Mouse (Mus musculus): ENCODE data around the gene Vamp8. TPM values are rescaled to one million over a fixed set of nuclear protein-coding genes. Genes with fewer than 3 reads are reported as not detected.
A peak's percentile ranks its signal among the peaks of the same experiment; 100 is the strongest.

Gene Vamp8
- 69.6 and 75.6 TPM in 2 replicates for polyA plus RNA-seq (2014; fragmentation: Nextera tagmentation; extraction: Ambion mirVana)

GRCm38 (mm10) chr6:72389941-72390771 lies at the start of gene Vamp8:
Gene Vamp8 (minus strand): TSS chr6:72390703.
- peak; percentile 59 for DNase-seq (ENCODE audit: low spot score)
- H3K4me3 ChIP-seq (ENCODE audit: low read depth, low read length) = peak within 1 kb of the TSS; percentile 51
- WGBS = 1% methylated on average over 33 of the region's 33 CpGs
- H3K4me2 ChIP-seq (ENCODE audit: low read depth, low read length) = peak within 1 kb of the TSS; percentile 75
- H3K27me3 ChIP-seq (ENCODE audit: control insufficient read depth, insufficient read depth, low read length) = no peaks in the 10 kb centered on the region
- no peaks in the 10 kb centered on the region for H3K4me1 ChIP-seq (ENCODE audit: control insufficient read depth, insufficient read depth, low read length)
- peak within 1 kb of the TSS; percentile 66 for H3K27ac ChIP-seq (replicated peaks; ENCODE audit: low read depth, low read length)
- ATAC-seq (replicated peaks; ENCODE audit: insufficient number of reproducible peaks, low FRiP score, low TSS enrichment, low read depth) = peak; percentile 68
- H3K36me3 ChIP-seq (replicated peaks; ENCODE audit: control insufficient read depth, insufficient read depth, low read depth, low read length) = no peaks in the 10 kb centered on the region
- no peaks in the 10 kb centered on the region for H3K9me3 ChIP-seq (replicated peaks; ENCODE audit: control insufficient read depth, low read length)
- H3K9ac ChIP-seq (replicated peaks; ENCODE audit: low read length) = peak within 1 kb of the TSS; percentile 72

DNA sequence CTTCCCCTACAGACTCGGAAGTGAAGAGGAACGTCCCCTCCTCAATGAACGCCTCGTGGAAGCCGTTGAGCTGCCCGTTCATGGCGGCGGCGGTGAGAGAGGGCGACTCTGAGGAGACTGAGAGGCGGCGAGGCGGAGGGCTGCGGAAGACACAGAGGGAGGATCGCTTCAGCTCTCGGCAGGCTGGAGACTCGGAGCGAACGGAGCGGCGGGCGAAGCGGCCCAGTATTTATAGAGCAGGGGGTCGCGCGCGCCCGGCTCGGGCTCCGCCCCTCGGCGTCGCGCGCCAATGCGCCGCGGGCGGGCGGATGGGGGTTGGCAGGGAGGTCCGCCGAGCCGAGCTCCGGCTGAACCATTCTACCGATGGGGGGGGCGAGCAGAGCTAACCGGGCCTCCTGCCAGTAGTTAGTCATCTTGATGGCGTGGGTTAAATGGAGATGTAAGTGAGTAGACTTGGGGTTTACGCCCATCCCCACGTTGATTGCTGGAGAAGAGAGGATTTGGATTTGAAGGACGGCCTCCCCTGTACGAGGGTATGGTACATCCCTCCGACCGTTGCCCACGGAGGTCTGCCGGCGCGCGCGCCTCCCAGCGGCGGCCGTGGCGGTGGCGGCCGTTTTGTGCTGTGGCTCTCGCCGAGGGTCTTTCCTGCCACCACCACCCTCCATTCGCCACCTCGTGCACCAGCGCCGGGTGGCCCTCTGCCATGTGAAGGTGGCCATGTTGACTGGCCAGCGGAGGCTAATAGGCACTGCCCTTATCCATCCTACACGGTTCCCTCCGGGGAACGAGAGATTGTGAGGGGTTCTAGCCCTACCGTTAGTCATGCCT lies 49.1 kb upstream of the Vamp8 start, which contains the start of gene Mat2a:
TSS of gene Mat2a (minus strand) at position 204 of the 831 bp plus-strand sequence.
- Histone ChIP-seq H3K27me3 (ENCODE audit: control insufficient read depth, insufficient read depth, low read length) (no peaks in the 10 kb centered on the region), H3K4me1 (ENCODE audit: control insufficient read depth, insufficient read depth, low read length) (0 out of 2 replicates have a peak, but pooled peaks cover 2% of the 10 kb centered on the region), H3K36me3 (replicated peaks; ENCODE audit: control insufficient read depth, insufficient read depth, low read depth, low read length) (peaks cover 12% of the 10 kb centered on the region; the same call in 1 of the 2 replicates), H3K9ac (replicated peaks; ENCODE audit: low read length) (peak within 1 kb of the TSS; percentile 100), H3K27ac (replicated peaks; ENCODE audit: low read depth, low read length) (peak within 1 kb of the TSS; percentile 100), H3K4me2 (ENCODE audit: low read depth, low read length) (peak within 1 kb of the TSS; percentile 72), H3K9me3 (replicated peaks; ENCODE audit: control insufficient read depth, low read length) (no peaks in the 10 kb centered on the region), H3K4me3 (ENCODE audit: low read depth, low read length) (peak within 1 kb of the TSS; percentile 99)
- DNase-seq (ENCODE audit: low spot score) (peak; percentile 93), ATAC-seq (replicated peaks; ENCODE audit: insufficient number of reproducible peaks, low FRiP score, low TSS enrichment, low read depth) (peak; percentile 89)
- under 1% methylated on average over 74 of the region's 77 CpGs for WGBS

DNA sequence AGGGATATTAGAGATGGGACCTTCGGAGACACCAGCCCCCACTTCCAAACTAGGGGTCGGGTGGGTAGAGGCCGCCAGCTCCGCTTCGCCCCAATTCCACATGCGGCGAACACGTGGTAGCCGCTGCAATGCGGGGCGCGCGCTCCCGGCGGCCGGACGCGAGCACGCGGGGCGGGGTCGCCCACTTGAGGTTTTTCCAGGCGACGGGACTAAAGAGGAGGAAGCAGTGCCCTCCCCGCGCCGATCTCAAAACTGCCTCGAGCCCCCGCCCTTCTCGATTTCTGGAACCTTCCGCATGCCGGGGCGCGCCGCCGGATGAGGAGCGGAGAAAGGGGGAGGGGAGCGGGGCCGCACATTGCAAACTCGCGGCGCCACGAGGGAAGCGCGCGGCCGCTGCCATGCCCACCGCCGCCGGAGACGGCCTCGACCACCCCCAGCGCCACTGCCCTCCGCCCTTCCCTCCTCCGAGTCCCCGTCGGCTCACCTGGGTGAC lies 48.4 kb upstream of the Vamp8 start:
- H3K27me3 ChIP-seq (ENCODE audit: control insufficient read depth, insufficient read depth, low read length) = no peaks in the 10 kb centered on the region
- H3K4me1 ChIP-seq (ENCODE audit: control insufficient read depth, insufficient read depth, low read length) = 0 out of 2 replicates have a peak, but pooled peaks cover 2% of the 10 kb centered on the region
- peak overlapping the region; percentile 100 for H3K27ac ChIP-seq (replicated peaks; ENCODE audit: low read depth, low read length)
- no peaks in the 10 kb centered on the region for H3K9me3 ChIP-seq (replicated peaks; ENCODE audit: control insufficient read depth, low read length)
- H3K4me2 ChIP-seq (ENCODE audit: low read depth, low read length) = peak overlapping the region; percentile 70
- H3K36me3 ChIP-seq (replicated peaks; ENCODE audit: control insufficient read depth, insufficient read depth, low read depth, low read length) = peaks cover 12% of the 10 kb centered on the region; the same call in 1 of the 2 replicates
- under 1% methylated on average over 40 of the region's 57 CpGs for WGBS
- H3K9ac ChIP-seq (replicated peaks; ENCODE audit: low read length) = peak overlapping the region; percentile 100
- ATAC-seq (replicated peaks; ENCODE audit: insufficient number of reproducible peaks, low FRiP score, low TSS enrichment, low read depth) = peak; percentile 11
- H3K4me3 ChIP-seq (ENCODE audit: low read depth, low read length) = peak overlapping the region; percentile 99
- peak; percentile 84 for DNase-seq (ENCODE audit: low spot score)

- no peaks in the 10 kb centered on the region for H3K27me3 ChIP-seq (ENCODE audit: control insufficient read depth, insufficient read depth, low read length)
- H3K36me3 ChIP-seq (replicated peaks; ENCODE audit: control insufficient read depth, insufficient read depth, low read depth, low read length) = peaks cover 12% of the 10 kb centered on the region; the same call in 1 of the 2 replicates
- H3K4me3 ChIP-seq (ENCODE audit: low read depth, low read length) = peak overlapping the region; percentile 99
- peak; percentile 25 for DNase-seq (ENCODE audit: low spot score)
- 0 out of 2 replicates have a peak, but pooled peaks cover 2% of the 10 kb centered on the region for H3K4me1 ChIP-seq (ENCODE audit: control insufficient read depth, insufficient read depth, low read length)
- no peaks in the 10 kb centered on the region for H3K9me3 ChIP-seq (replicated peaks; ENCODE audit: control insufficient read depth, low read length)
- peak overlapping the region; percentile 100 for H3K9ac ChIP-seq (replicated peaks; ENCODE audit: low read length)
- ATAC-seq (replicated peaks; ENCODE audit: insufficient number of reproducible peaks, low FRiP score, low TSS enrichment, low read depth) = no peak
- H3K27ac ChIP-seq (replicated peaks; ENCODE audit: low read depth, low read length) = no peak overlapping the region
- peak overlapping the region; percentile 70 for H3K4me2 ChIP-seq (ENCODE audit: low read depth, low read length)
- WGBS = 5% methylated on average over 5 of the region's 5 CpGs
Observed at GRCm38 (mm10) chr6:72438226-72438625, 47.7 kb upstream of the Vamp8 start.

DNA sequence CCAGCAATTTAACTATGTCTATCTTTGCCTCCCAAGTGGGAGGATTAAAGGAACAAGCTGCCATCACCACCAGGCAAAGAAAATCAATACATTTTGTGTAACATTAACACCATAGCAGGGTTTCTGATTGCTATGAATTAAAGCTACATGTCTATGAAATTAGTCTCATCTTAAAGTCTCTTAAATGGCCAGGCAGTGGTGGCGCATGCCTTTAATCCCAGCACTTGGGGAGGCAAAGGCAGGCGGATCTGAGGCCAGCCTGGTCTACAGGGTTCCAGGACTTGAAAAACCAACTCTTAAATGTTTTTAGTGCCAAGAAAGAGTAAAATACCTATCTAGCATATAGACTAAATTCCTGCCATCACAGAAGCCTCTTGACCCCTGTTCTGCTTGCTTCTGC lies 41.6 kb upstream of the Vamp8 start:
- H3K9ac ChIP-seq (replicated peaks; ENCODE audit: low read length) = no peak overlapping the region
- H3K27ac ChIP-seq (replicated peaks; ENCODE audit: low read depth, low read length) = no peak overlapping the region
- ATAC-seq (replicated peaks; ENCODE audit: insufficient number of reproducible peaks, low FRiP score, low TSS enrichment, low read depth) (no peak), DNase-seq (ENCODE audit: low spot score) (no peak)
- 85% methylated on average over 2 of the region's 2 CpGs for WGBS
- H3K4me1 ChIP-seq (ENCODE audit: control insufficient read depth, insufficient read depth, low read length) = no peaks in the 10 kb centered on the region
- H3K4me3 ChIP-seq (ENCODE audit: low read depth, low read length) = no peak overlapping the region
- no peaks in the 10 kb centered on the region for H3K9me3 ChIP-seq (replicated peaks; ENCODE audit: control insufficient read depth, low read length)
- no peaks in the 10 kb centered on the region for H3K27me3 ChIP-seq (ENCODE audit: control insufficient read depth, insufficient read depth, low read length)
- no peak overlapping the region for H3K4me2 ChIP-seq (ENCODE audit: low read depth, low read length)
- H3K36me3 ChIP-seq (replicated peaks; ENCODE audit: control insufficient read depth, insufficient read depth, low read depth, low read length) = peaks cover 12% of the 10 kb centered on the region

DNA sequence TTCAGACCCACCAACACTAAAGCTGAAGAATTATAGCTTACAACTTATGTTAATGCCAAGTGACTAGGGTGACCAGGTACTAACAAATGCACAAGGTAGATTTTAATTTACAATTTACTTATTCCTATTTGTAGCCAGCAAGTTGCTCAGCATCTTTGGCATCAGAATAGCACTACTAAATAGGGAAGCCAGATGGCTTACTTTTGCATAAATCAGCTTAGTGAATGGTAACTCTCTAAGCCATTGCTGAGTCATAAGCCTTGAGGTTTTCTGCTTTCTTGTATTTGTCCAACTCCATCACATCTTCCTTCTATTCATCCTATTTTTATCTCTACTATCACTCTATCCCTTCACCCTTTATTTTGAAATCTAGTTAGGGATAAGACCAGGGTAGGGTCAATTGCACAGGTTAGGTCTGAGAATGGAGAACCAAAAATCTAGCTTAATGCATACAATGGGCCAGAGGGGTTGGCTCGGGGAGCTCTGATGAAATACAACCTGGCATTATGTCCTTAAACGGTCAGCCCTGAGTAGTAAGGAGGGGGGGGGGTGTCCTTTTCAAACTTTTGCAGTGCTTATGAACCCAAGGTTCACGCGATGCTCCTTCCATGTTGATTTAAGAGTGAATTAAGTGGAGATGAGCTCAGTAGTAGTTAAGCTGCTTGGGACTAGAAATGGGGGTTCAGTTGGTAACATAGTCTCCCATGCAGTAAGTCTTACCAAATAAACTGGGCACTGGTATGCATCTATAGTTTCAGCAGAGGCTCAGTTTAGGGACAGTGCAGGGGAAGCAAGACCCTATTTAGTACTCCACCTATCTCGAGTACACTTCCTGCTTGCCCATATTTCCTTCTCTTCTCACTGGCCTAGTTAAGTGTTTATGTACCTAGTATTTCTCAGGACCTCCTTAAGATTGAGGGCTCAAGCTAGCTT lies 40.8 kb upstream of the Vamp8 start:
- no peak for DNase-seq (ENCODE audit: low spot score)
- H3K36me3 ChIP-seq (replicated peaks; ENCODE audit: control insufficient read depth, insufficient read depth, low read depth, low read length) = peaks cover 5% of the 10 kb centered on the region

More for the DNA sequence above, 40.8 kb upstream of the Vamp8 start:
- Histone ChIP-seq H3K4me2 (ENCODE audit: low read depth, low read length) (no peak overlapping the region), H3K4me3 (ENCODE audit: low read depth, low read length) (no peak overlapping the region), H3K4me1 (ENCODE audit: control insufficient read depth, insufficient read depth, low read length) (no peaks in the 10 kb centered on the region), H3K9me3 (replicated peaks; ENCODE audit: control insufficient read depth, low read length) (no peaks in the 10 kb centered on the region), H3K27me3 (ENCODE audit: control insufficient read depth, insufficient read depth, low read length) (no peaks in the 10 kb centered on the region), H3K27ac (replicated peaks; ENCODE audit: low read depth, low read length) (no peak overlapping the region), H3K9ac (replicated peaks; ENCODE audit: low read length) (no peak overlapping the region)
- no peak; the same call in 1 of the 2 replicates for ATAC-seq (replicated peaks; ENCODE audit: insufficient number of reproducible peaks, low FRiP score, low TSS enrichment, low read depth)
- 31% methylated on average over 5 of the region's 5 CpGs for WGBS

Measured in embryonic facial prominence, embryonic 11.5 days (tissue).